Mouse (Mus musculus) intestine, embryonic 16.5 days (tissue): Measurements from ENCODE around the gene Ift57. TPM values are rescaled to one million over a fixed set of nuclear protein-coding genes. Genes with fewer than 3 reads are reported as not detected.
A peak's percentile ranks its signal among the peaks of the same experiment; 100 is the strongest.

Source experiments
- ATAC-seq: fragments of 200-750 bp; cut with Nextera tagmentation; 2 replicates; pipeline ENCODE4 v1.8.0; 2017; ENCODE audit warnings: moderate TSS enrichment, moderate library complexity
- H3K27ac ChIP-seq: fragments of 300-500 bp; sonication (generic); 2 replicates; pipeline ENCODE4 v1.5.1; 2014; ENCODE audit warnings: mild to moderate bottlenecking, low read length
- H3K27me3 ChIP-seq: fragments of 300-500 bp; sonication (generic); replicated peaks from 2 replicates; pipeline ENCODE4 v1.6.1; 2014; ENCODE audit warnings: low read length, control low read depth, mixed read lengths; ENCODE audit not compliant: control insufficient read depth, insufficient read depth
- H3K36me3 ChIP-seq: fragments of 300-500 bp; sonication (generic); 2 replicates; pipeline ENCODE4 v1.6.1; 2014; ENCODE audit warnings: low read length, control low read depth; ENCODE audit not compliant: control insufficient read depth, insufficient read depth
- H3K4me1 ChIP-seq: fragments of 300-500 bp; sonication (generic); 2 replicates; pipeline ENCODE4 v1.6.1; 2014; ENCODE audit warnings: low read length, control low read depth, mixed read lengths; ENCODE audit not compliant: control insufficient read depth, insufficient read depth
- H3K4me2 ChIP-seq: fragments of 300-500 bp; sonication (generic); 2 replicates; pipeline ENCODE4 v1.6.1; 2014; ENCODE audit warnings: low read depth, low read length, control low read depth
- H3K4me3 ChIP-seq: fragments of 300-500 bp; sonication (generic); 2 replicates; pipeline ENCODE4 v1.5.1; 2014; ENCODE audit warnings: mild to moderate bottlenecking, low read length
- H3K9ac ChIP-seq: fragments of 300-500 bp; sonication (generic); 2 replicates; pipeline ENCODE4 v1.6.1; 2014; ENCODE audit warnings: low read depth, low read length
- H3K9me3 ChIP-seq: fragments of 300-500 bp; sonication (generic); 2 replicates; pipeline ENCODE4 v1.6.1; 2016; ENCODE audit warnings: low read length, control low read depth; ENCODE audit not compliant: control insufficient read depth
- WGBS: fragments of 180-500 bp; shearing (Covaris S2); extraction: QIAGEN DNeasy Blood & Tissue Kit; methylation state at CpG from one replicate; pipeline ENCODE4 v1.1.7; 2014; 5-methylcytosine and 5-hydroxymethylcytosine counted together
- polyA plus RNA-seq: library from polyadenylated mRNA; unstranded; fragments of >200 nt; fragmentation: Nextera tagmentation; extraction: Ambion mirVana; gene quantifications from 2 replicates; pipeline ENCODE4 v1.2.1, GENCODE M21; 2015

Gene Ift57
- polyA plus RNA-seq, 1 experiment from 2014 or later = 11.0 TPM

GRCm38 (mm10) chr16:49796954-49797353 lies 97.9 kb downstream of the Ift57 start:
- Histone ChIP-seq H3K9ac (no peak overlapping the region), H3K4me1 (no peaks in the 10 kb centered on the region), H3K36me3 (no peaks in the 10 kb centered on the region), H3K27me3 (no peaks in the 10 kb centered on the region), H3K4me3 (no peak overlapping the region), H3K27ac (no peak overlapping the region), H3K4me2 (no peak overlapping the region), H3K9me3 (no peaks in the 10 kb centered on the region)
- ATAC-seq = no peak
- 88% methylated on average over 2 of the region's 2 CpGs for WGBS

GRCm38 (mm10) chr16:49798790-49799189 lies 99.8 kb downstream of the Ift57 start:
- ATAC-seq = no peak
- H3K4me3 ChIP-seq = no peak overlapping the region
- no peaks in the 10 kb centered on the region for H3K27me3 ChIP-seq
- H3K4me1 ChIP-seq = peaks cover under 1% of the 10 kb centered on the region; the same call in 1 of the 2 replicates
- H3K9me3 ChIP-seq = no peaks in the 10 kb centered on the region
- WGBS = 75% methylated on average over 6 of the region's 6 CpGs
- 0 out of 2 replicates have a peak overlapping the region, but pooled peaks have one; percentile 46 for H3K27ac ChIP-seq
- H3K36me3 ChIP-seq = no peaks in the 10 kb centered on the region
- H3K9ac ChIP-seq = no peak overlapping the region
- H3K4me2 ChIP-seq = no peak overlapping the region

GRCm38 (mm10) chr16:49799597-49800561 lies 100.8 kb downstream of the Ift57 start, which contains the start of gene Cd47:
Gene Cd47 (plus strand): TSS chr16:49800533.
- no peaks in the 10 kb centered on the region for H3K36me3 ChIP-seq
- ATAC-seq = peak; percentile 86

DNA sequence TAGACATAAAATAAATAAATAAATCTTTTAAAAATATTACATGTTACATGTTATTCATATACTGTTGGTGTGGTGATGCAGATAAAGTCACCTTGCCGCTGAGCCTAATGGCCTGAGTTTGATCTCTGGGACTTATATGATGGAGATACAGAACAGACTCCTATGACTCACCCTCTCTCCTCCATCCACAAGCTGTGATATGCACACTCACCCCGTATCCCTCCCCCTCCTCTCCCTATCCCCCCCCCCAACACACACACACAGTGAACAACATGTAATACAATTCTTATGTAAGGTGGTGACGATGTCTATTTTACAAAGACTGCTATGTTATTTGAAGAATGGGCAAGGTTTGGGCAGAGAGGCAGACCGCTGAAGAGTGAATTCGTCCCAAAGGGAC lies 102.0 kb downstream of the Ift57 start:
- Histone ChIP-seq H3K4me3 (no peak overlapping the region), H3K4me2 (no peak overlapping the region)
- WGBS = 71% methylated on average over 5 of the region's 5 CpGs

More at GRCm38 (mm10) chr16:49799597-49800561, 100.8 kb downstream of the Ift57 start, which contains the start of gene Cd47:
- Histone ChIP-seq H3K9me3 (no peaks in the 10 kb centered on the region), H3K27ac (no peak within 1 kb of the TSS), H3K4me2 (no peak within 1 kb of the TSS), H3K27me3 (no peaks in the 10 kb centered on the region), H3K4me1 (peaks cover 3% of the 10 kb centered on the region; the same call in 1 of the 2 replicates), H3K9ac (no peak within 1 kb of the TSS), H3K4me3 (no peak within 1 kb of the TSS)
- WGBS = 78% methylated on average over 10 of the region's 10 CpGs

DNA sequence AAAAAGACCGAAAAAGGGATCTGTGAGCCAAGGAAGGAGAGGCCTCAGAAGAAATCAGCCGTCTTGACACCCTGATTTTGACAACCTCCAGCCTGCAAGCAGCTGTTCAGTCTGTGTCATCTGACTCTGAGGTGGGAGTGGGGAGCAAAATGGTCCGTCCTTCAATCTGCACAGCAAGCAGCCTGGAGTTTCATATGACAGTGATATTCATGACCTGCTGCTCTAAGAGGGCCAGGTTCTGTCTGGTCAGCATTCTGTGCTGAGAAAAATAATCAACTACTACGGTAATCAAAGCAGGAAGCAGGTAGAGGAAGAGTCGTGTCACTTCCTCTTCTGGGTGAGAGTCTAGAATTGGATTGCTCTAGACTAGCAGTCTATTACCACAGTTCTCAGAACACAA lies 102.4 kb downstream of the Ift57 start:
- Histone ChIP-seq H3K4me2 (no peak overlapping the region), H3K4me3 (no peak overlapping the region), H3K9ac (no peak overlapping the region), H3K36me3 (no peaks in the 10 kb centered on the region), H3K4me1 (peaks cover 3% of the 10 kb centered on the region; the same call in 1 of the 2 replicates), H3K9me3 (no peaks in the 10 kb centered on the region), H3K27me3 (no peaks in the 10 kb centered on the region), H3K27ac (no peak overlapping the region)
- 53% methylated on average over 5 of the region's 5 CpGs for WGBS
- ATAC-seq = no peak

More for the DNA sequence above, 102.0 kb downstream of the Ift57 start:
- H3K27ac ChIP-seq = no peak overlapping the region
- no peaks in the 10 kb centered on the region for H3K27me3 ChIP-seq
- H3K9me3 ChIP-seq = no peaks in the 10 kb centered on the region
- no peaks in the 10 kb centered on the region for H3K36me3 ChIP-seq
- H3K4me1 ChIP-seq = peaks cover 3% of the 10 kb centered on the region; the same call in 1 of the 2 replicates
- no peak overlapping the region for H3K9ac ChIP-seq
- ATAC-seq = no peak

- no peak for ATAC-seq
- Histone ChIP-seq H3K9ac (no peak overlapping the region), H3K4me3 (no peak overlapping the region), H3K27ac (no peak overlapping the region), H3K4me2 (no peak overlapping the region), H3K4me1 (peaks cover 3% of the 10 kb centered on the region; the same call in 1 of the 2 replicates), H3K36me3 (no peaks in the 10 kb centered on the region), H3K27me3 (no peaks in the 10 kb centered on the region), H3K9me3 (no peaks in the 10 kb centered on the region)
- WGBS = 76% methylated on average over 2 of the region's 2 CpGs
These were observed 104.0 kb downstream of the Ift57 start for GRCm38 (mm10) chr16:49802993-49803392.

DNA sequence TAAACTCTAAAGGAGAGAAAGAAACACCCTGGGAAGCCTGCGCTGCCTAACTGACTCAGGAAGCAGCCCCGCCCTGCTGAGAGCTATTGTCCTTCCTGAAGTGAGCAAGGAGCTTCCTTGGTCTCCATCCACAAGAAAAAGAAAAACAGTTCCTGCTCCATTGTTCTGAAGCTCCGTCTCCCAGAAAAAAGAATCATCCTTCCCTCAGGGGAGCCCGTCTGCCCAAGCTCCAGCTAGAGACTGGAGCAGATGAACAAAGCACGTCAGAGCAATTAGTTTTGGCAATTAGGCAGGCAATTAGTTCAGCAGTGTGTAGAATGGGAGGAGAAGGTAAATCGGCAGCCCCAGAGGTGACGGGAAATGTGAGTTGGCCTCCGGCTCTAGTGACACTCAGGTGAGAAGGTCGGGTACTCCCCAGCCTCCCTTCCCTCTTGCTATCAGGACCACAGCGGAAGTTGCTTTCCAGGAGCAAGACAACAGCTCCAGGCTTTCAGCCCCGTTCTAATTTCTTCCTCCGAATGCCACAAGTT lies 105.0 kb downstream of the Ift57 start:
- Histone ChIP-seq H3K9ac (peak overlapping the region; percentile 36; the same call in 1 of the 2 replicates), H3K9me3 (no peaks in the 10 kb centered on the region), H3K4me1 (peaks cover 3% of the 10 kb centered on the region; the same call in 1 of the 2 replicates), H3K27me3 (no peaks in the 10 kb centered on the region), H3K27ac (no peak overlapping the region), H3K4me3 (peak overlapping the region; percentile 37), H3K4me2 (peak overlapping the region; percentile 63), H3K36me3 (no peaks in the 10 kb centered on the region)
- WGBS = 10% methylated on average over 12 of the region's 12 CpGs
- ATAC-seq = 0 out of 2 replicates have a peak, but pooled peaks have one; percentile 30

GRCm38 (mm10) chr16:49806920-49807319 lies 107.9 kb downstream of the Ift57 start:
- Histone ChIP-seq H3K4me2 (no peak overlapping the region), H3K4me1 (peaks cover 3% of the 10 kb centered on the region; the same call in 1 of the 2 replicates), H3K9ac (no peak overlapping the region), H3K9me3 (no peaks in the 10 kb centered on the region), H3K36me3 (no peaks in the 10 kb centered on the region), H3K27me3 (no peaks in the 10 kb centered on the region), H3K4me3 (no peak overlapping the region), H3K27ac (no peak overlapping the region)
- no peak for ATAC-seq
- WGBS = 87% methylated on average over 10 of the region's 10 CpGs

- ATAC-seq = no peak
- Histone ChIP-seq H3K4me2 (no peak overlapping the region), H3K27ac (no peak overlapping the region), H3K27me3 (no peaks in the 10 kb centered on the region), H3K9me3 (no peaks in the 10 kb centered on the region), H3K36me3 (no peaks in the 10 kb centered on the region), H3K4me3 (no peak overlapping the region), H3K9ac (no peak overlapping the region), H3K4me1 (peaks cover 3% of the 10 kb centered on the region; the same call in 1 of the 2 replicates)
- WGBS = 68% methylated on average over 7 of the region's 7 CpGs
These were observed 108.4 kb downstream of the Ift57 start for GRCm38 (mm10) chr16:49807419-49807841.
